In the genomic region with DNA sequence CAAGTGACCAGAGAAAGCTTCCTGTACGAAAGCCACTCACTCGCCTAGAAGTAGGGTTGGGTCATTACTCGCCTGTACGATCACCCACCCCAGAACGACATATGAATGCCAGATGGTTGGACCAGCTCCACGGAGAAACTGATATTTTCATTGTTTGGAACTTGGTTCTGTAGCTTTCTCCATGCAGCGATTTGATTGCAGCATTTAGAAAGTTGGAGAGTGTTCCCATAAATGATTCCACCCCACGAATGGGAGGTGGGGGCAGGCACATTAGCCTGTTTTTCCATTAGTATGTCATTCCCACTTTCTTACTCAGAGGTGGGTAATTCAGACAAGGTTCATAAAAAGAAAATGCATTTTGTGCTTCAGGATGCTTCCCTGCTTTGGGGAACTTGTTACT, we compare ENCODE assay signal across 19 mouse cellular contexts. TPM values are rescaled to one million over a fixed set of nuclear protein-coding genes. Genes with fewer than 3 reads are reported as not detected.
DNase-seq lines count a peak whose midpoint lies in the region; ATAC-seq lines count a peak whose summit lies in the region.
"Had no signal": no experiment of that assay in that cellular context is flagged by ENCODE, and none has a peak within 500 bp of the region (broad histone marks: within the 10 kb centered on the region; RNA-seq: fewer than 3 reads in every experiment).

No protein-coding gene starts in this region.

- H3K4me2 ChIP-seq in embryonic facial prominence, embryonic 11.5 days (ENCODE audit: low read depth, low read length) = no peak overlapping the region
- H3K4me2 ChIP-seq in forebrain, embryonic 13.5 days = no peak overlapping the region
- H3K4me2 ChIP-seq: forebrain, embryonic 12.5 days; neural tube, embryonic 15.5 days had no signal

- no peaks in the 10 kb centered on the region for H3K9me3 ChIP-seq in embryonic facial prominence, embryonic 11.5 days (replicated peaks; ENCODE audit: control insufficient read depth, low read length)
- H3K9me3 ChIP-seq in embryonic facial prominence, embryonic 10.5 days = no peaks in the 10 kb centered on the region
- H3K9me3 ChIP-seq in limb, embryonic 10.5 days (replicated peaks) = no peaks in the 10 kb centered on the region
- no peaks in the 10 kb centered on the region for H3K9me3 ChIP-seq in forebrain, embryonic 10.5 days
- no peaks in the 10 kb centered on the region for H3K9me3 ChIP-seq in forebrain, embryonic 13.5 days (replicated peaks)
- H3K9me3 ChIP-seq: forebrain, embryonic 12.5 days; neural tube, embryonic 15.5 days had no signal

- H3K27ac ChIP-seq in embryonic facial prominence, embryonic 11.5 days (replicated peaks; ENCODE audit: low read depth, low read length) = no peak overlapping the region
- H3K27ac ChIP-seq in embryonic facial prominence, embryonic 10.5 days (replicated peaks) = no peak overlapping the region
- H3K27ac ChIP-seq in limb, embryonic 10.5 days = 0 out of 2 replicates have a peak overlapping the region, but pooled peaks have one; percentile 40
- H3K27ac ChIP-seq in forebrain, embryonic 10.5 days = no peak overlapping the region
- H3K27ac ChIP-seq in forebrain, embryonic 13.5 days = no peak overlapping the region
- H3K27ac ChIP-seq: forebrain, embryonic 12.5 days; left cerebral cortex, adult 2 months; liver, embryonic 14.5 days; neural tube, embryonic 15.5 days had no signal

- H3K27me3 ChIP-seq in embryonic facial prominence, embryonic 11.5 days (ENCODE audit: control insufficient read depth, insufficient read depth, low read length) = no peaks in the 10 kb centered on the region
- H3K27me3 ChIP-seq in embryonic facial prominence, embryonic 10.5 days (replicated peaks; ENCODE audit: low read depth, poor library complexity, severe bottlenecking) = no peaks in the 10 kb centered on the region
- no peaks in the 10 kb centered on the region for H3K27me3 ChIP-seq in limb, embryonic 10.5 days (ENCODE audit: low read depth, poor library complexity, severe bottlenecking)
- H3K27me3 ChIP-seq in forebrain, embryonic 10.5 days (ENCODE audit: poor library complexity, severe bottlenecking) = peaks cover 8% of the 10 kb centered on the region
- no peaks in the 10 kb centered on the region for H3K27me3 ChIP-seq in forebrain, embryonic 13.5 days
- H3K27me3 ChIP-seq: forebrain, embryonic 12.5 days; neural tube, embryonic 15.5 days had no signal

- intact Hi-C loops in gastrocnemius, postnatal 14 days (cut with DNase I; ENCODE audit: low total_unique reads) = no loop called here

- DNase-seq in embryonic facial prominence, embryonic 11.5 days (ENCODE audit: low spot score) = peak; percentile 35
- no peak for DNase-seq in embryonic facial prominence, embryonic 10.5 days (ENCODE audit: low spot score)
- DNase-seq in NIH3T3 (ENCODE audit: low read depth) = peak; percentile 94
- peak; percentile 34 for DNase-seq in gastrocnemius, postnatal 14 days
- DNase-seq in limb, embryonic 10.5 days (ENCODE audit: low spot score) = no peak
- DNase-seq in forebrain, embryonic 10.5 days (ENCODE audit: extremely low spot score, low spot score) = no peak
- no peak for DNase-seq in cerebellum, adult 18-20 months
- DNase-seq: cerebellum, adult 11-12 months; kidney, postnatal 4 days; lung, postnatal 14 days; retina, postnatal 1 day; spleen, adult 18-20 months; thymus, postnatal 25 days had no signal

- no peaks in the 10 kb centered on the region for H3K36me3 ChIP-seq in embryonic facial prominence, embryonic 11.5 days (replicated peaks; ENCODE audit: control insufficient read depth, insufficient read depth, low read depth, low read length)
- no peaks in the 10 kb centered on the region for H3K36me3 ChIP-seq in embryonic facial prominence, embryonic 10.5 days (replicated peaks)
- H3K36me3 ChIP-seq in limb, embryonic 10.5 days = no peaks in the 10 kb centered on the region
- no peaks in the 10 kb centered on the region for H3K36me3 ChIP-seq in forebrain, embryonic 10.5 days (replicated peaks)
- no peaks in the 10 kb centered on the region for H3K36me3 ChIP-seq in forebrain, embryonic 13.5 days (ENCODE audit: poor library complexity, severe bottlenecking)
- H3K36me3 ChIP-seq: forebrain, embryonic 12.5 days; neural tube, embryonic 15.5 days had no signal

- H3K4me3 ChIP-seq in embryonic facial prominence, embryonic 11.5 days (ENCODE audit: low read depth, low read length) = no peak overlapping the region
- no peak overlapping the region for H3K4me3 ChIP-seq in embryonic facial prominence, embryonic 10.5 days
- no peak overlapping the region for H3K4me3 ChIP-seq in limb, embryonic 10.5 days
- no peak overlapping the region for H3K4me3 ChIP-seq in forebrain, embryonic 10.5 days
- no peak overlapping the region for H3K4me3 ChIP-seq in forebrain, embryonic 13.5 days
- H3K4me3 ChIP-seq: forebrain, embryonic 12.5 days; left cerebral cortex, adult 2 months; neural tube, embryonic 15.5 days had no signal

- WGBS in embryonic facial prominence, embryonic 11.5 days = 40% methylated on average over 8 of the region's 8 CpGs
- WGBS in embryonic facial prominence, embryonic 10.5 days = 58% methylated on average over 8 of the region's 8 CpGs
- WGBS in limb, embryonic 10.5 days = 56% methylated on average over 8 of the region's 8 CpGs
- WGBS in forebrain, embryonic 10.5 days = 79% methylated on average over 8 of the region's 8 CpGs
- 88% methylated on average over 8 of the region's 8 CpGs for WGBS in forebrain, embryonic 13.5 days

- no peaks in the 10 kb centered on the region for H3K4me1 ChIP-seq in embryonic facial prominence, embryonic 11.5 days (ENCODE audit: control insufficient read depth, insufficient read depth, low read length)
- H3K4me1 ChIP-seq in embryonic facial prominence, embryonic 10.5 days = peaks cover 15% of the 10 kb centered on the region
- H3K4me1 ChIP-seq in limb, embryonic 10.5 days = peaks cover 17% of the 10 kb centered on the region
- H3K4me1 ChIP-seq in forebrain, embryonic 10.5 days = peaks cover 11% of the 10 kb centered on the region
- H3K4me1 ChIP-seq in forebrain, embryonic 13.5 days = no peaks in the 10 kb centered on the region
- H3K4me1 ChIP-seq: neural tube, embryonic 15.5 days had no signal

- no peak for ATAC-seq in embryonic facial prominence, embryonic 11.5 days (replicated peaks; ENCODE audit: insufficient number of reproducible peaks, low FRiP score, low TSS enrichment, low read depth)
- no peak for ATAC-seq in forebrain, embryonic 13.5 days
- ATAC-seq: intestine, embryonic 16.5 days had no signal

- no peak overlapping the region for H3K9ac ChIP-seq in embryonic facial prominence, embryonic 11.5 days (replicated peaks; ENCODE audit: low read length)
- no peak overlapping the region for H3K9ac ChIP-seq in forebrain, embryonic 13.5 days
- H3K9ac ChIP-seq: forebrain, embryonic 12.5 days; liver, embryonic 14.5 days; neural tube, embryonic 15.5 days had no signal

RNA-seq across cellular contexts. Expression of a gene that starts 14.8 kb away (rescaled TPM):
- 177 and 206 TPM in 2 replicates for polyA plus RNA-seq in embryonic facial prominence, embryonic 11.5 days (2014; fragmentation: Nextera tagmentation; extraction: Ambion mirVana)
- 129 and 155 TPM in 2 replicates for polyA plus RNA-seq in embryonic facial prominence, embryonic 10.5 days (2016; fragmentation: Nextera tagmentation; extraction: Ambion mirVana)
- total RNA-seq in gastrocnemius, postnatal 14 days (2021) = 10 to 100 TPM; 20.2 to 27.2 TPM
- 197 and 253 TPM in 2 replicates for polyA plus RNA-seq in limb, embryonic 10.5 days (2016; fragmentation: Nextera tagmentation; extraction: Ambion mirVana)
- polyA plus RNA-seq in forebrain, embryonic 10.5 days (2016; fragmentation: Nextera tagmentation; extraction: Ambion mirVana) = 60.9 and 63.8 TPM in 2 replicates
- polyA plus RNA-seq in forebrain, embryonic 13.5 days (2015; fragmentation: Nextera tagmentation; extraction: Ambion mirVana) = 29.9 and 35.7 TPM in 2 replicates

Comparison
In these comparisons a context has a peak if more than half of its experiments do, and no peak if none do; other contexts are left out.
1. DNase-seq: peak in embryonic facial prominence, embryonic 11.5 days (single experiment), NIH3T3 (single experiment) and gastrocnemius, postnatal 14 days (single experiment); none in embryonic facial prominence, embryonic 10.5 days (single experiment), limb, embryonic 10.5 days (single experiment), forebrain, embryonic 10.5 days (single experiment) and cerebellum, adult 18-20 months (0 of 2).